ENCODE assay signal across 13 mouse cellular contexts in genomic region chr12:70868190-70868987, GRCm38 (mm10). TPM values are rescaled to one million over a fixed set of nuclear protein-coding genes. Genes with fewer than 3 reads are reported as not detected.
DNase-seq lines count a peak whose midpoint lies in the region; ATAC-seq lines count a peak whose summit lies in the region.
"Had no signal": no experiment of that assay in that cellular context is flagged by ENCODE, and none has a peak within 500 bp of the region (broad histone marks: within the 10 kb centered on the region; RNA-seq: fewer than 3 reads in every experiment).

No protein-coding gene starts in this region.

- 57% methylated on average over 7 of the region's 7 CpGs for WGBS in heart, embryonic 13.5 days
- 49% methylated on average over 7 of the region's 7 CpGs for WGBS in midbrain, embryonic 11.5 days
- WGBS in midbrain, embryonic 16.5 days, result 41% methylated on average over 7 of the region's 7 CpGs
- 48% methylated on average over 7 of the region's 7 CpGs for WGBS in hindbrain, embryonic 13.5 days
- 33% methylated on average over 7 of the region's 7 CpGs for WGBS in stomach, embryonic 16.5 days

- H3K4me3 ChIP-seq in heart, embryonic 13.5 days, result no peak overlapping the region
- H3K4me3 ChIP-seq in midbrain, embryonic 11.5 days (ENCODE audit: low read depth, low read length), result no peak overlapping the region
- H3K4me3 ChIP-seq in midbrain, embryonic 16.5 days (ENCODE audit: low read depth, low read length), result no peak overlapping the region
- no peak overlapping the region for H3K4me3 ChIP-seq in hindbrain, embryonic 13.5 days
- no peak overlapping the region for H3K4me3 ChIP-seq in stomach, embryonic 16.5 days (replicated peaks; ENCODE audit: low read length)

- H3K27me3 ChIP-seq in heart, embryonic 13.5 days (replicated peaks), result no peaks in the 10 kb centered on the region
- no peaks in the 10 kb centered on the region for H3K27me3 ChIP-seq in midbrain, embryonic 11.5 days (ENCODE audit: control insufficient read depth, insufficient read depth, low read length)
- no peaks in the 10 kb centered on the region for H3K27me3 ChIP-seq in midbrain, embryonic 16.5 days (ENCODE audit: control insufficient read depth, insufficient read depth, low read depth, low read length)
- H3K27me3 ChIP-seq in hindbrain, embryonic 13.5 days, result no peaks in the 10 kb centered on the region
- H3K27me3 ChIP-seq in stomach, embryonic 16.5 days (ENCODE audit: control insufficient read depth, insufficient read depth, low read length), result no peaks in the 10 kb centered on the region
- H3K27me3 ChIP-seq: CH12.LX had no signal

- no peaks in the 10 kb centered on the region for H3K9me3 ChIP-seq in heart, embryonic 13.5 days
- H3K9me3 ChIP-seq in midbrain, embryonic 11.5 days (ENCODE audit: control insufficient read depth, low read length), result no peaks in the 10 kb centered on the region
- no peaks in the 10 kb centered on the region for H3K9me3 ChIP-seq in midbrain, embryonic 16.5 days (replicated peaks; ENCODE audit: control insufficient read depth, low read length, poor library complexity, severe bottlenecking)
- H3K9me3 ChIP-seq in hindbrain, embryonic 13.5 days, result no peaks in the 10 kb centered on the region
- no peaks in the 10 kb centered on the region for H3K9me3 ChIP-seq in stomach, embryonic 16.5 days (replicated peaks; ENCODE audit: control insufficient read depth, low read length)

- H3K9ac ChIP-seq in heart, embryonic 13.5 days, result 0 out of 2 replicates have a peak overlapping the region, but pooled peaks have one; percentile 13
- H3K9ac ChIP-seq in midbrain, embryonic 11.5 days (ENCODE audit: low read length), result no peak overlapping the region
- H3K9ac ChIP-seq in midbrain, embryonic 16.5 days (ENCODE audit: low read depth, low read length), result no peak overlapping the region
- H3K9ac ChIP-seq in hindbrain, embryonic 13.5 days, result no peak overlapping the region
- H3K9ac ChIP-seq in stomach, embryonic 16.5 days (ENCODE audit: low read length), result 0 out of 2 replicates have a peak overlapping the region, but pooled peaks have one; percentile 33

- peak overlapping the region; percentile 75 for H3K27ac ChIP-seq in heart, embryonic 13.5 days (replicated peaks)
- H3K27ac ChIP-seq in midbrain, embryonic 11.5 days (ENCODE audit: low read depth, low read length), result no peak overlapping the region
- no peak overlapping the region for H3K27ac ChIP-seq in midbrain, embryonic 16.5 days (ENCODE audit: low read length)
- peak overlapping the region; percentile 44 for H3K27ac ChIP-seq in hindbrain, embryonic 13.5 days
- peak overlapping the region; percentile 21 for H3K27ac ChIP-seq in stomach, embryonic 16.5 days (ENCODE audit: low read length)

- intact Hi-C loops in heart, postnatal 36 days (cut with DNase I), result no loop called here

- peaks cover 37% of the 10 kb centered on the region for H3K36me3 ChIP-seq in heart, embryonic 13.5 days
- H3K36me3 ChIP-seq in midbrain, embryonic 11.5 days (ENCODE audit: control insufficient read depth, insufficient read depth, low read length), result no peaks in the 10 kb centered on the region
- no peaks in the 10 kb centered on the region for H3K36me3 ChIP-seq in midbrain, embryonic 16.5 days (ENCODE audit: control insufficient read depth, insufficient read depth, low read length)
- H3K36me3 ChIP-seq in hindbrain, embryonic 13.5 days, result 0 out of 2 replicates have a peak, but pooled peaks cover 5% of the 10 kb centered on the region
- no peaks in the 10 kb centered on the region for H3K36me3 ChIP-seq in stomach, embryonic 16.5 days (ENCODE audit: control insufficient read depth, insufficient read depth, low read length)

- no peak overlapping the region for H3K4me2 ChIP-seq in heart, embryonic 13.5 days
- H3K4me2 ChIP-seq in midbrain, embryonic 11.5 days, result no peak overlapping the region
- H3K4me2 ChIP-seq in midbrain, embryonic 16.5 days (ENCODE audit: low read length), result no peak overlapping the region
- H3K4me2 ChIP-seq in hindbrain, embryonic 13.5 days, result no peak overlapping the region
- H3K4me2 ChIP-seq in stomach, embryonic 16.5 days (ENCODE audit: low read depth, low read length), result no peak overlapping the region

- no peak for DNase-seq in heart, postnatal 36 days
- DNase-seq in midbrain, embryonic 11.5 days (ENCODE audit: low spot score, missing footprints), result no peak
- DNase-seq: adrenal gland, postnatal 36 days; cerebellum, adult 18-20 months; gastrocnemius, postnatal 36 days; kidney, postnatal 25 days; lung, postnatal 36 days had no signal

- ATAC-seq in heart, embryonic 13.5 days (ENCODE audit: extremely low read depth, insufficient number of reproducible peaks, low FRiP score, low TSS enrichment), result no peak
- 0 out of 2 replicates have a peak, but pooled peaks have one; percentile 48 for ATAC-seq in midbrain, embryonic 11.5 days (ENCODE audit: low FRiP score)
- no peak for ATAC-seq in midbrain, embryonic 16.5 days
- ATAC-seq in hindbrain, embryonic 13.5 days (ENCODE audit: low FRiP score), result no peak
- no peak for ATAC-seq in stomach, embryonic 16.5 days (ENCODE audit: insufficient read depth, low FRiP score)
- no peak for ATAC-seq in megakaryocyte, adult 5-6 weeks (ENCODE audit: poor library complexity, severe bottlenecking)

- H3K4me1 ChIP-seq in heart, embryonic 13.5 days, result peaks cover 71% of the 10 kb centered on the region
- peaks cover 10% of the 10 kb centered on the region; the same call in 1 of the 2 replicates for H3K4me1 ChIP-seq in midbrain, embryonic 11.5 days (ENCODE audit: control insufficient read depth, insufficient read depth, low read length)
- H3K4me1 ChIP-seq in midbrain, embryonic 16.5 days (ENCODE audit: control insufficient read depth, insufficient read depth, low read length), result peaks cover 7% of the 10 kb centered on the region
- H3K4me1 ChIP-seq in hindbrain, embryonic 13.5 days (replicated peaks), result peaks cover 12% of the 10 kb centered on the region
- H3K4me1 ChIP-seq in stomach, embryonic 16.5 days (ENCODE audit: control insufficient read depth, insufficient read depth, low read length), result peaks cover 9% of the 10 kb centered on the region

RNA-seq across cellular contexts. Expression of gene Frmd6, which starts 43.1 kb away (rescaled TPM):
- 21.7 and 21.8 TPM in 2 replicates for polyA plus RNA-seq in heart, embryonic 13.5 days (2015; fragmentation: Nextera tagmentation; extraction: Ambion mirVana)
- total RNA-seq in heart, postnatal 36 days (2021), result 10 to 100 TPM; 33.4 to 39.1 TPM
- polyA plus RNA-seq in midbrain, embryonic 11.5 days (2014; fragmentation: Nextera tagmentation; extraction: Ambion mirVana), result 15.9 and 20.1 TPM in 2 replicates
- 8.1 and 8.3 TPM in 2 replicates for polyA plus RNA-seq in midbrain, embryonic 16.5 days (2015; fragmentation: Nextera tagmentation; extraction: Ambion mirVana)
- 9.7 and 9.9 TPM in 2 replicates for polyA plus RNA-seq in hindbrain, embryonic 13.5 days (2015; fragmentation: Nextera tagmentation; extraction: Ambion mirVana)
- 35.9 and 39.7 TPM in 2 replicates for polyA plus RNA-seq in stomach, embryonic 16.5 days (2015; fragmentation: Nextera tagmentation; extraction: Ambion mirVana)
- total RNA-seq in megakaryocyte, adult 5-6 weeks (2015), result 0.64 and 0.69 TPM in 2 replicates
- total RNA-seq in megakaryocyte, adult 5-6 weeks (2017), result 1.0 and 1.2 TPM in 2 replicates

Comparison
In these comparisons a context has a peak if more than half of its experiments do, and no peak if none do; other contexts are left out.
1. H3K27ac ChIP-seq: peak in heart, embryonic 13.5 days (single experiment), hindbrain, embryonic 13.5 days (single experiment) and stomach, embryonic 16.5 days (single experiment); none in midbrain, embryonic 11.5 days (single experiment) and midbrain, embryonic 16.5 days (single experiment).
2. H3K9ac ChIP-seq: peak in heart, embryonic 13.5 days (single experiment) and stomach, embryonic 16.5 days (single experiment); none in midbrain, embryonic 11.5 days (single experiment), midbrain, embryonic 16.5 days (single experiment) and hindbrain, embryonic 13.5 days (single experiment).